Mouse (Mus musculus): Measurements from ENCODE around the gene Hkdc1. TPM values are rescaled to one million over a fixed set of nuclear protein-coding genes. Genes with fewer than 3 reads are reported as not detected.
A peak's percentile ranks its signal among the peaks of the same experiment; 100 is the strongest.

Gene Hkdc1
- total RNA-seq, 2 experiments from 2014 or later = 3.1 to 3.2 TPM

- no peak overlapping the region for H3K27ac ChIP-seq
- no peak for TF ChIP-seq CTCF (conservative IDR thresholded peaks at IDR 0.05)
- no peak overlapping the region for H3K4me3 ChIP-seq
- DNase-seq (ENCODE audit: low spot score in 2 of 2) = no peak
Measured at GRCm38 (mm10) chr10:62344004-62344752, 78.1 kb downstream of the Hkdc1 start.

GRCm38 (mm10) chr10:62342512-62342911, 79.8 kb downstream of the Hkdc1 start:
- DNase-seq (ENCODE audit: low spot score in 2 of 2) = no peak

GRCm38 (mm10) chr10:62341956-62342355, 80.3 kb downstream of the Hkdc1 start:
- DNase-seq (ENCODE audit: low spot score in 2 of 2) = no peak
- Histone ChIP-seq H3K4me3 (no peak overlapping the region), H3K27ac (no peak overlapping the region)
- no peak for TF ChIP-seq CTCF (conservative IDR thresholded peaks at IDR 0.05)

More at GRCm38 (mm10) chr10:62342512-62342911, 79.8 kb downstream of the Hkdc1 start:
- H3K4me3 ChIP-seq = no peak overlapping the region
- no peak for TF ChIP-seq CTCF (conservative IDR thresholded peaks at IDR 0.05)
- no peak overlapping the region for H3K27ac ChIP-seq

- Histone ChIP-seq H3K4me3 (peak overlapping the region; percentile 97), H3K27ac (peak overlapping the region; percentile 90)
- no peak for DNase-seq (ENCODE audit: low spot score in 2 of 2)
- TF ChIP-seq CTCF (conservative IDR thresholded peaks at IDR 0.05) = no peak
Measured at GRCm38 (mm10) chr10:62340991-62341390, 81.3 kb downstream of the Hkdc1 start.

GRCm38 (mm10) chr10:62340095-62340731, 82.1 kb downstream of the Hkdc1 start:
- peak overlapping the region; percentile 90 for H3K27ac ChIP-seq

GRCm38 (mm10) chr10:62339211-62340094, 82.8 kb downstream of the Hkdc1 start:
- no peak for TF ChIP-seq CTCF (conservative IDR thresholded peaks at IDR 0.05)
- Histone ChIP-seq H3K4me3 (peak overlapping the region; percentile 97), H3K27ac (peak overlapping the region; percentile 90)
- DNase-seq (ENCODE audit: low spot score in 2 of 2) = peak in 1 of 2 experiments; percentile 46

More at GRCm38 (mm10) chr10:62340095-62340731, 82.1 kb downstream of the Hkdc1 start:
- TF ChIP-seq CTCF (conservative IDR thresholded peaks at IDR 0.05) = no peak
- H3K4me3 ChIP-seq = peak overlapping the region; percentile 97
- peak; percentile 97 to 98 for DNase-seq (ENCODE audit: low spot score in 2 of 2)

- no peak for TF ChIP-seq CTCF (conservative IDR thresholded peaks at IDR 0.05)
- peak overlapping the region; percentile 90 for H3K27ac ChIP-seq
- DNase-seq (ENCODE audit: low spot score in 2 of 2) = no peak
- H3K4me3 ChIP-seq = peak overlapping the region; percentile 97
Measured at GRCm38 (mm10) chr10:62338626-62339025, 83.7 kb downstream of the Hkdc1 start.

- TF ChIP-seq CTCF (conservative IDR thresholded peaks at IDR 0.05) = no peak
- peak overlapping the region; percentile 97 for H3K4me3 ChIP-seq
- peak overlapping the region; percentile 90 for H3K27ac ChIP-seq
- no peak for DNase-seq (ENCODE audit: low spot score in 2 of 2)
Measured at GRCm38 (mm10) chr10:62338176-62338575, 84.1 kb downstream of the Hkdc1 start.

- no peak for DNase-seq (ENCODE audit: low spot score in 2 of 2)
- H3K4me3 ChIP-seq = no peak overlapping the region
- H3K27ac ChIP-seq = peak overlapping the region; percentile 24
- TF ChIP-seq CTCF (conservative IDR thresholded peaks at IDR 0.05) = no peak
Measured at GRCm38 (mm10) chr10:62336601-62337578, 85.4 kb downstream of the Hkdc1 start.

GRCm38 (mm10) chr10:62335423-62335776, 86.9 kb downstream of the Hkdc1 start:
- no peak overlapping the region for H3K4me3 ChIP-seq
- no peak overlapping the region for H3K27ac ChIP-seq
- TF ChIP-seq CTCF (conservative IDR thresholded peaks at IDR 0.05) = no peak
- DNase-seq (ENCODE audit: low spot score in 2 of 2) = no peak

GRCm38 (mm10) chr10:62334686-62335422, 87.4 kb downstream of the Hkdc1 start:
- TF ChIP-seq CTCF (conservative IDR thresholded peaks at IDR 0.05) = no peak
- Histone ChIP-seq H3K27ac (no peak overlapping the region), H3K4me3 (no peak overlapping the region)
- DNase-seq (ENCODE audit: low spot score in 2 of 2) = no peak
